Mouse (Mus musculus) layer of hippocampus, adult 9-10 months (tissue): ENCODE results near the gene Alpl.
A peak's percentile ranks its signal among the peaks of the same experiment; 100 is the strongest.

Source experiments
- DNase-seq: peaks from one replicate; pipeline ENCODE4 v3.0.0; 2022; ENCODE audit warnings: low spot score

Alpl gene

DNA sequence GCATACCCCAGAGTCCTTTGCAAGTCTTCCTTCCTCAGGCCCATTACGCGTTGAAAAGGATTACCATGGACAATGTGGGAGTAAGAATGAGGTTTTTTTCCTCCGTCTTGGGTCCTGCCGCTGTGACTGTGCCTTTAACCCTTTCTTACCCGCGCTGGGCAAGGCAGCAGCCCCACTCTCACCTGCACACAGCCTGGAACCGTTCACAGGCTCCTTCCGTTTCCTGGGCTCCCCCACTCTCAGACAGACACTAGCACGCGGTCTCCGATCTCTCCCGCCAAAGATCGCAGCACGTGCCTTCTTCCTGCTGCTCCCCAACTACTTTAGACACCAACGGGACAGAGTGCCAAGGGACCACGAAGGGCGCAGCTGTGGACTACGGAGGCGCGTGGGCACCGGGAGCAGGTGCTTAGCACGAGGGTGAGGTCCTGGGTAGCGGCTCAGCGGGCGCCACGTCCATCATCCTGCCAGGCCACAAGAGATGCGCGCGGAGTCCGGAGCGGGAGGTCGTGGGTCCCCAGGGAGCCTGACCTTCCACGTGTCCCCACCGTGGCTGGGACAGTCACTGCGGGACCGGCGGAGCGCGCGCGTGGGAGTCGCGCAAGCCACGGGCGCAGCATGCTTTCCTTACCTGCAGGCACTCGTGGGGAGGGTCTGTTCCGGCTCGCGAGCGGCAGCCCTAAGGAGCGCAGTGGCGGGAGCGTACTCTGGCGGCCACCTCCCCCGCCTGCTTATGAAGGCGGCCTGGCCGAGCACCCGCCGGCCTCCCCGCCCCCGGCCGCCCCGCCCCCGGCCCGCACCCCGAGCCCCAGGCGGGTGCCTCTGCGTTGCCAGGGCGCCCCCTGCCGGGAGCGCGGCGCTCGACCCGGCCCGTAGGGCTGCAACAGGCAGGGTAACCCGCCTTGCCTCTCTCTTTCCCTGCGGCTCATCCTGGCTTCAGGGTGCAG, at the start of gene Alpl:
Alpl (minus strand) TSS at position 774 of the 947 bp plus-strand sequence.
- DNase-seq = no peak

- no peak for DNase-seq
These were observed 48.5 kb upstream of the Alpl start for GRCm38 (mm10) chr4:137844656-137845055.

GRCm38 (mm10) chr4:137839452-137839851, 43.3 kb upstream of the Alpl start:
- DNase-seq = no peak

DNA sequence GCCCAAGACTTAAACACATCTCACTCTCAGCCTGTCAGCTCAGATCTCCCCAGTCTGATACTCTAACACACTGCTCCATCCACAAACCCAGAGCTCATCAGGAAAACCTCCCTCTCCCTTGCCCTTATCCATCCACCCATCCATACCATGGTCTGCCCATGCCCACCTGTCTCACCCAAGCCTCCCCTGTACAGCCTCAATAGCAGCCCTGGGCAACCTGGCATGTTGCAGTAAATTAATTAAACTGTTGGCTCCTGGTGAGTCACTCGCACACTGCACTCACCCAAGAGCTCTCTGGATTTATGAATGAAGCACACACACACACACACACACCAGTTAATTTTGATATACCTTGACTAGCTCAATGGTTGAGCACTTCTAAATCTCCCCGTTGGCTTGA, 42.6 kb upstream of the Alpl start:
- DNase-seq = no peak

- no peak for DNase-seq
These were observed 41.6 kb upstream of the Alpl start for GRCm38 (mm10) chr4:137837792-137838191.

DNA sequence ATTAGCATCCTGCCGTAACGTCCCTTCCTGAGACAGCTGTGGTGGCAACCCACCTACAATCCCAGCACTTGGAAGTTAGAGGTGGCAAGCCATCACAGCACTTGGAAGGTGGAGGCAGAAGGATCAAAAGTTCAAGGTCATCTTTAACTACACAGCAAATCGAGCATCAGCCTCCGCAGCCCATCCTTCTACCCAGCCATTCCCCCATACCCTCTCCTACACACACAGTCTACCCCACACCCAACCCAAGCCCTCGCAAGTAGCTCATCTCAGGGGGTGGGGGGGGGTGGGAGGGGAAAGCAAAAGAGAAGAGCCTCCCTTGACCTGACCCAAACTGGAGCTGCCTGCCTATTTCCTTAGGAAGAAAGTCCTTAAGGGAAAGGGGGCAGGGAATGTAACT, 40.6 kb upstream of the Alpl start:
- DNase-seq = no peak

DNA sequence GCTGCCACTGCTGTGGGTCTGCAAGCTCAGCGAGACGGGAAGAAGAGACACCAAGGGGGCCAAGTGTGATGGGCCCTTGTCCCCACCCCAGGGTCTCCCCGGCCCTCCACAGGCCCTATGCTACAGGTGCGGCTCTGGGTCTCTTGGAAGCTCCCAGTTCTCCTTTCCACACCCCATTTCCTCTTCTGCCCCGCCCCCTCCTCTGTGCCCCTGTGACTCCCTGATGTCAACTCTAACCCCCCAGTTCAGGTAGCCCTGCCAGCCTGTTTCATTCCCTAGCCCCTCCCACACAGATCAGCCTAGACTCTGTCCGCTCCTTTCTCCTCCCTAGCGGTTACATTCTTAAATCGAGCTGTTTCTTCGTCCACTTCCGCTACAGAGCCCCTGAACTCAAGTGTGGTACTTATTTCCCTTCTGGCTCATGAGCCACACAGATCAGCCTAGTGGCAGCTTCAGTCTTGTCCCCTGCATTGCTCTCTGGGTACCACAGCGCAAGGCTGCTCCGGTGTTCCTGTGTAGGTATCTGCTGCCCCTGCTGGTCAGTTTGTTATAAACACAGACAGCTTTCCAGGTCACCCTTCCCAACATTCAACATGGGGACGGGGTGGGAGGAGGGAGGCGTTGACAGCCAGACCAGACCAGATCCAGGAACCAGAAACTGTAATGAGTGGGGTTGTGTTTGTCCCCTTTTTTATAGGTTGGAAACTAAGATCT, 39.6 kb upstream of the Alpl start:
- peak; percentile 75 for DNase-seq

GRCm38 (mm10) chr4:137831598-137831997, 35.4 kb upstream of the Alpl start:
- DNase-seq = no peak

GRCm38 (mm10) chr4:137830380-137830779, 34.2 kb upstream of the Alpl start:
- DNase-seq = no peak

- no peak for DNase-seq
These were observed 28.7 kb upstream of the Alpl start for GRCm38 (mm10) chr4:137824881-137825280.

GRCm38 (mm10) chr4:137823542-137823941, 27.4 kb upstream of the Alpl start:
- no peak for DNase-seq

DNA sequence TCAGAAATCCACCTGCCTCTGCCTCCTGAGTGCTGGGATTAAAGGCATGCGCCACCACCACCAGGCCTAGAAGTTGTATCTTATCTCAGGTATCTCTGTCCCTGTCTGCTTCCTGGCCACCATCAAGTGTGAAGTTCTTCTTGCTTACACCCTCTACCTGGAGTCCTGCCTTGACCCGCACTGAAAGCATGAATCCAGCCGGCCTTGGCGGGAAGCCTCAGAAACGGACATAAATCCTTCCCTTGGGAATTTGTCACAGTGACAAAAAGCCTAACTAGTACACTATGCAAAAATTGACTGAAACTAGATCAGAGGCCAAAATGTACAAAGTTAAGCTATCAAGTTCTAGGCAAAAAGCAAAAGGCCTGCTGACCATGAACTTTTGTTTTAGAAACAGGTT, 26.4 kb upstream of the Alpl start:
- DNase-seq = no peak

GRCm38 (mm10) chr4:137820721-137821120, 24.5 kb upstream of the Alpl start:
- DNase-seq = no peak

- no peak for DNase-seq
These were observed 23.3 kb upstream of the Alpl start for GRCm38 (mm10) chr4:137819487-137819886.

DNA sequence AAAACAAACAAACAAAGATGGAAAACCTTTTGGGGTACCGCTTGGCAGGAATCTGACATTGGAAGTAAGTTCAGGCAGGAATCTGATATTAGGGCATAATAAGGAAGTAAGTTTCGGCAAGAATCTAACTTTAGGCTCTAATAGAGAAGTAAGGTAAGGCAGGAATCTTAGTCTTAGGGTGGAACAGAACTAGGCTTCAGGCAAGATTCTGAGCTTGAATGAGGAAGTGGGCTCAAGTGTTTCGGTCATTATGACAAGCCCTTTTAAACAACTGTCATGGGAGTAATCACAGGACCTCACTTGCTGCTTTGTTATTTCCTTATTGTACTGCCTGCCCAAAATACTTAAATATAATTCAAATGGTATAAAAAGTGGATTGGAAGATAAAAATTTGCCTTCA, 22.2 kb upstream of the Alpl start:
- no peak for DNase-seq

DNA sequence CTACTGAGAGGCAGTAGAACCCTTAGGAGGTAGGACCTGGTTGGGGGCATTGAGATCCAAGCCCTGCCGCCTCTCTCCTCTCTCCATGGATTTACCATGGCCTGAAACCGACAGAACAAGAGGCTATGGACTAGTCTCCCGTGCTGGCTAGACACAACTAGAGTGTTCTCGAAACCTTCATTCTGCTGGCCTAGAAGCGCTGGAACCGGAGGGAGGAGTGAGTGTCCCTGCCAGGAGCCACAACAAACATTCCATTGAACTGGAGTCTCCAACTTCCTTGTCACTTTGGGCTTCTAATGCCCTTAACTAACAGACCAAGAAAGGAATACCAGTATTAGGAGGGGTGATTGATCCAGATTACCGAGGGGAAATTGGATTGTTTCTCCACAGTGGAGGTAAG, 20.0 kb upstream of the Alpl start:
- DNase-seq = no peak

- no peak for DNase-seq
These were observed 19.3 kb upstream of the Alpl start for GRCm38 (mm10) chr4:137815473-137815872.

- no peak for DNase-seq
These were observed 18.0 kb upstream of the Alpl start for GRCm38 (mm10) chr4:137814140-137814539.

GRCm38 (mm10) chr4:137812946-137813708, 16.9 kb upstream of the Alpl start:
- no peak for DNase-seq

GRCm38 (mm10) chr4:137809999-137810398, 13.8 kb upstream of the Alpl start:
- no peak for DNase-seq

DNA sequence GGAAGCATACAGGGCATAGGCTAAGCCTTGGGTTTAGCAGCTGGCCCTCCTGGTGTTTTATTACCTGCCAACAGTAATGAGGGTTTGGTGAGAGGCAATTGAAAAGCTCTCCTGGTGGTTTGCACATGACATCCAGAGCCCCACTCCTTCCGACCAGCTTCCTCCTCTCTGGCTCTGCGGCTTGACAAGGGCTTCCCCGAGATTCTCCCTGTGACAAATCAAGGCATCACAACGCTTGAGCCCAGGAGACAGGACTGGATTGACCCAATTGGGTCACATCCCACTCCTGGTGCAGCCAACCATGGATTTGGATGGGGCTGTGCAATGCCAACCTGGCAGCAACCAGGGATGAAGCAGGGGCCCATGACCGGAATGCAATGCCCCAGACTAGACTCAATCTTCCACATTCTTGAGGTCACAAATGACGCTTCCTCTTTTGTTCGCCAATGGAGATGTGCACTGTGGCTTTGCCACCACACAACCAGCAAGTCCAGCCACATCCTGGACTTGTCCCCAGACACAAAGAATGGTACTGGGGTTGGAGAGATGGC, 11.2 kb upstream of the Alpl start:
- DNase-seq = no peak

DNA sequence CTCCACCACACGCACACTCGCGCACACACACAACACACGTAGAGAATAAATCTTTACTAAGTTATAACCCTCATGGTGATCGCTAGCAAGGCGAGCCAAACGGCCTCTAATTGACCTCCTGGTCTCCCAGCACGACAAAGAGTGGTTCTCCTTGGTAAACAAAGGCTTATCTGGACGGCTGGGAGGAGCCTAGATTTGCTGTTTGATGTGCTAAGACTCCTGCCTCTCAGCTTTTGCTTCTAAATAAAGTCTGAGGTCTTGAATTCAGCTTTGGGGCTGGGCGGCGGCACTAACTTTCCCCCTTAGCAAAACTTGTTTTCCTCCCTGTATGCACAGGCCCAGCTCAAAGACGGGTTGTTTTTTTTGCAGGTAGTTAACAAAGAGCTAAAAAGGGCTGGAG, 5.0 kb upstream of the Alpl start:
- DNase-seq = no peak
